Mouse (Mus musculus) lung, postnatal 0 days (tissue): Measurements from ENCODE around the gene Catsper1. TPM values are rescaled to one million over a fixed set of nuclear protein-coding genes. Genes with fewer than 3 reads are reported as not detected.
A peak's percentile ranks its signal among the peaks of the same experiment; 100 is the strongest.

Experiments used
- ATAC-seq: fragments of 200-750 bp; cut with Nextera tagmentation; 2 replicates; pipeline ENCODE4 v1.8.0; 2017; ENCODE audit warnings: moderate library complexity
- DNase-seq: peaks from one replicate; pipeline ENCODE4 v3.0.0-alpha.2; 2016; ENCODE audit warnings: low spot score
- H3K27ac ChIP-seq: fragments of 300-500 bp; sonication (generic); 2 replicates; pipeline ENCODE4 v1.5.1; 2014; ENCODE audit warnings: antibody characterized with exemption, mild to moderate bottlenecking, low read length, mixed read lengths
- H3K27me3 ChIP-seq: fragments of 300-500 bp; sonication (generic); replicated peaks from 2 replicates; pipeline ENCODE4 v1.6.1; 2014; ENCODE audit warnings: low read length, mixed read lengths; ENCODE audit not compliant: insufficient read depth
- H3K36me3 ChIP-seq: fragments of 300-500 bp; sonication (generic); 2 replicates; pipeline ENCODE4 v1.6.1; 2014; ENCODE audit warnings: low read length, mixed read lengths; ENCODE audit not compliant: insufficient read depth
- H3K4me1 ChIP-seq: fragments of 300-500 bp; sonication (generic); 2 replicates; pipeline ENCODE4 v1.6.1; 2014; ENCODE audit warnings: antibody characterized with exemption, low read depth, low read length, mixed read lengths; ENCODE audit not compliant: insufficient read depth
- H3K4me2 ChIP-seq: fragments of 300-500 bp; sonication (generic); replicated peaks from 2 replicates; pipeline ENCODE4 v1.6.1; 2014; ENCODE audit warnings: low read depth, mild to moderate bottlenecking, low read length, moderate library complexity, mixed read lengths
- H3K4me3 ChIP-seq: fragments of 300-500 bp; sonication (generic); 2 replicates; pipeline ENCODE4 v1.5.1; 2014; ENCODE audit warnings: low read depth, low read length
- H3K9ac ChIP-seq: fragments of 300-500 bp; sonication (generic); replicated peaks from 2 replicates; pipeline ENCODE4 v1.6.1; 2014; ENCODE audit warnings: low read depth, mild to moderate bottlenecking
- H3K9me3 ChIP-seq: fragments of 300-500 bp; sonication (generic); 2 replicates; pipeline ENCODE4 v1.6.1; 2016; ENCODE audit warnings: low read length, mixed read lengths
- CTCF ChIP-seq: IDR thresholded peaks from 2 replicates; pipeline ENCODE4 v1.5.1; 2016; ENCODE audit warnings: antibody characterized with exemption, mild to moderate bottlenecking
- EP300 ChIP-seq: IDR thresholded peaks from 2 replicates; pipeline ENCODE4 v1.6.1; 2016; ENCODE audit warnings: antibody characterized with exemption, mild to moderate bottlenecking, control low read depth
- WGBS: fragments of 180-500 bp; shearing (Covaris S2); extraction: QIAGEN DNeasy Blood & Tissue Kit; methylation state at CpG from one replicate; pipeline ENCODE4 v1.1.7; 2014; 5-methylcytosine and 5-hydroxymethylcytosine counted together
- polyA plus RNA-seq: library from polyadenylated mRNA; unstranded; fragments of >200 nt; fragmentation: Nextera tagmentation; extraction: Ambion mirVana; gene quantifications from 2 replicates; pipeline ENCODE4 v1.2.1, GENCODE M21; 2015

Gene Catsper1
- polyA plus RNA-seq, 1 experiment from 2014 or later, result not detected

DNA sequence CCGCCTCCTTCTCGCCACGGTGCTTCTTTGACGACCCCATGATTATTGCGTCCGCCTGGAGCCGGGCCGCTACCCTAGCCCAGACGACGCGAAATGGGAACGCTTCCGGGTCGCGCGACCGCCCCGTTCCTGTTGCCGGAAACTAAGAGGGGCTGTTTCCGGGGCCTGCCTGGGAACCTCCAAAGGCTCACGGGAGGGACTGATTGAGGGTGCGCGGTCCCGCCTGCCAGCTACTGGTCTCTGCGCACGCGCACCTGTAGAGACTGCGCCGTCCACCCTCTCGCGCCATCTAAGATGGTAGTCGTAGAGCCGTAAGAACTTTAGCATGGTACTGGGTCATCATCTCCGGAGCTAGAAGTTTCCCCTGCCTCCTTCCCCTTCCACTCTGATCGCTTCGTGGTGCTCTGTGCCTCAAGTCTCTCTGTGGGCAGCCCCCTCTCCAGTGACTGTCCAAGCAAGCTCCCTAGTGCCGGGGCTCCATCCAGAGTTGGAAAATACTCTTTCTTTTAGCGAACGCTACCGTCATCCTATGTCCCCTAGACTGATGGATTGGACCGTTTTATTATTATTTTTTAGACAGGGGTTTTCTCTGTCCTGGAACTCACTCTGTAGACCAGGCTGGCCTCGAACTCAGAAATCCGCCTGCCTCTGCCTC lies 53.2 kb downstream of the Catsper1 start, which contains the start of gene Sart1:
Sart1 (minus strand) TSS at position 116 of the 655 bp plus-strand sequence.
- H3K4me2 ChIP-seq, result peak within 1 kb of the TSS; percentile 67
- ATAC-seq (peak; percentile 97), DNase-seq (peak; percentile 100)
- H3K27ac ChIP-seq, result peak within 1 kb of the TSS; percentile 91
- peak within 1 kb of the TSS; percentile 94 for H3K4me3 ChIP-seq
- no peak; the same call in 1 of the 2 replicates for TF ChIP-seq EP300
- peak within 1 kb of the TSS; percentile 91 for H3K9ac ChIP-seq
- WGBS, result 1% methylated on average over 43 of the region's 43 CpGs
- peaks cover 12% of the 10 kb centered on the region; the same call in 1 of the 2 replicates for H3K4me1 ChIP-seq
- no peaks in the 10 kb centered on the region for H3K27me3 ChIP-seq
- H3K36me3 ChIP-seq, result peaks cover 10% of the 10 kb centered on the region
- no peaks in the 10 kb centered on the region for H3K9me3 ChIP-seq

- H3K4me3 ChIP-seq, result peak overlapping the region; percentile 94
- ATAC-seq (0 out of 2 replicates have a peak, but pooled peaks have one; percentile 20), DNase-seq (peak; percentile 71)
- TF ChIP-seq CTCF (no peak), EP300 (no peak)
- no peaks in the 10 kb centered on the region for H3K9me3 ChIP-seq
- peaks cover 12% of the 10 kb centered on the region; the same call in 1 of the 2 replicates for H3K4me1 ChIP-seq
- peak overlapping the region; percentile 91 for H3K27ac ChIP-seq
- 11% methylated on average over 12 of the region's 12 CpGs for WGBS
- 0 out of 2 replicates have a peak, but pooled peaks cover under 1% of the 10 kb centered on the region for H3K36me3 ChIP-seq
- H3K9ac ChIP-seq, result peak overlapping the region; percentile 36; the same call in 1 of the 2 replicates
- H3K4me2 ChIP-seq, result peak overlapping the region; percentile 67
- H3K27me3 ChIP-seq, result no peaks in the 10 kb centered on the region
Measured at GRCm38 (mm10) chr19:5389647-5390046, 54.1 kb downstream of the Catsper1 start.

DNA sequence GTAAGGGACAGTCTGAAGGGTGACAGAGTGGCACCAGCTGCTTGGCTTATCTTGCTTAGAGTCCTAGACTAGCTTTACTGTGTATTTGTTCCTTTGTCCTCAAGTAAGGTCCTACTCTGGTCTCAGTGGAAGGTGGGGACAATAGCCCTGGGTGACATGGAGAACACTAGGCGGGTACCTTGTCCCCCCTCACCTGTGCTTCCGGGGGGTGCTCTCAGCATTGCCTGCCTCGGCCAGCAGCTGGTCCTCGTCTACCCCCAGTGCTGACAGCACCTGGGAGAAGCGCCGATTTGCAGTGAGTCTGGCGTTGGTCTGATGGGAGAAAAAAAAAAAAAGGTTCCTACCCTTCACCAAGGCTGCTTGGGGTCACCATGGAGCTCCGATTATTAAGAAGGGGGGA lies 54.9 kb downstream of the Catsper1 start:
- 58% methylated on average over 8 of the region's 8 CpGs for WGBS
- no peak overlapping the region for H3K9ac ChIP-seq
- no peak for DNase-seq
- peak overlapping the region; percentile 67 for H3K4me2 ChIP-seq
- peaks cover 12% of the 10 kb centered on the region; the same call in 1 of the 2 replicates for H3K4me1 ChIP-seq
- H3K9me3 ChIP-seq, result no peaks in the 10 kb centered on the region
- H3K36me3 ChIP-seq, result no peaks in the 10 kb centered on the region
- no peaks in the 10 kb centered on the region for H3K27me3 ChIP-seq
- ATAC-seq, result no peak
- H3K27ac ChIP-seq, result peak overlapping the region; percentile 91
- no peak overlapping the region; the same call in 1 of the 2 replicates for H3K4me3 ChIP-seq
- TF ChIP-seq EP300 (no peak), CTCF (no peak)

- no peak overlapping the region; the same call in 1 of the 2 replicates for H3K27ac ChIP-seq
- no peaks in the 10 kb centered on the region for H3K9me3 ChIP-seq
- 22% methylated on average over 4 of the region's 4 CpGs for WGBS
- H3K27me3 ChIP-seq, result no peaks in the 10 kb centered on the region
- peak; percentile 41 for DNase-seq
- no peak overlapping the region for H3K9ac ChIP-seq
- no peaks in the 10 kb centered on the region for H3K36me3 ChIP-seq
- H3K4me1 ChIP-seq, result peaks cover 7% of the 10 kb centered on the region; the same call in 1 of the 2 replicates
- TF ChIP-seq EP300, result no peak
- no peak for TF ChIP-seq CTCF
- ATAC-seq, result no peak
- H3K4me3 ChIP-seq, result no peak overlapping the region
- H3K4me2 ChIP-seq, result no peak overlapping the region
Measured at GRCm38 (mm10) chr19:5392892-5393291, 57.4 kb downstream of the Catsper1 start.

Other genes with a start within 250 kb of the Catsper1 start
- gene Yif1a, start 247.2 kb upstream of the Catsper1 start, polyA plus RNA-seq, result 93.3 and 105 TPM in 2 replicates
- 0.70 and 0.89 TPM in 2 replicates for gene Cnih2, start 237.2 kb upstream of the Catsper1 start, polyA plus RNA-seq
- 228 and 240 TPM in 2 replicates for gene Rab1b, start 228.7 kb upstream of the Catsper1 start, polyA plus RNA-seq
- gene Klc2, start 217.2 kb upstream of the Catsper1 start, polyA plus RNA-seq, result 10.1 and 10.8 TPM in 2 replicates
- 9.3 and 10.4 TPM in 2 replicates for gene Pacs1, start 62.6 kb upstream of the Catsper1 start, polyA plus RNA-seq
- gene Sf3b2, start 40.3 kb upstream of the Catsper1 start, polyA plus RNA-seq, result 200 TPM in 2 replicates
- gene Gal3st3, start 37.4 kb upstream of the Catsper1 start, polyA plus RNA-seq, result 0.55 and 0.57 TPM in 2 replicates
- 0.65 and 1.4 TPM in 2 replicates for gene Cst6, start 13.8 kb downstream of the Catsper1 start, polyA plus RNA-seq
- 21.5 and 25.4 TPM in 2 replicates for gene Eif1ad, start 31.0 kb downstream of the Catsper1 start, polyA plus RNA-seq
- gene Banf1, start 31.4 kb downstream of the Catsper1 start, polyA plus RNA-seq, result 182 and 191 TPM in 2 replicates
- 35.2 and 43.5 TPM in 2 replicates for gene Sart1, start 53.0 kb downstream of the Catsper1 start, polyA plus RNA-seq
- 1.1 TPM in 2 replicates for gene Tsga10ip, start 66.8 kb downstream of the Catsper1 start, polyA plus RNA-seq
- gene Drap1, start 89.2 kb downstream of the Catsper1 start, polyA plus RNA-seq, result 352 and 379 TPM in 2 replicates
- 61.7 and 63.6 TPM in 2 replicates for gene AI837181, start 89.4 kb downstream of the Catsper1 start, polyA plus RNA-seq
- 0.31 TPM in 1 of 2 replicates, not detected in the other for gene Fosl1, start 111.8 kb downstream of the Catsper1 start, polyA plus RNA-seq
- 14.4 and 18.0 TPM in 2 replicates for gene Ccdc85b, start 122.2 kb downstream of the Catsper1 start, polyA plus RNA-seq
- gene Fibp, start 124.9 kb downstream of the Catsper1 start, polyA plus RNA-seq, result 133 and 135 TPM in 2 replicates
- 2.6 and 2.8 TPM in 2 replicates for gene Ctsw, start 132.8 kb downstream of the Catsper1 start, polyA plus RNA-seq
- 91.8 and 96.1 TPM in 2 replicates for gene Efemp2, start 138.2 kb downstream of the Catsper1 start, polyA plus RNA-seq
- gene Mus81, start 152.7 kb downstream of the Catsper1 start, polyA plus RNA-seq, result 46.7 and 50.2 TPM in 2 replicates
- 1,591 and 1,653 TPM in 2 replicates for gene Cfl1, start 154.7 kb downstream of the Catsper1 start, polyA plus RNA-seq
- not detected in 2 replicates for gene 1700020D05Rik, start 168.0 kb downstream of the Catsper1 start, polyA plus RNA-seq
- gene Snx32, start 174.8 kb downstream of the Catsper1 start, polyA plus RNA-seq, result 3.6 and 3.7 TPM in 2 replicates
- 2.1 and 2.2 TPM in 2 replicates for gene Ovol1, start 224.9 kb downstream of the Catsper1 start, polyA plus RNA-seq
- 3.9 and 4.3 TPM in 2 replicates for gene Ap5b1, start 232.3 kb downstream of the Catsper1 start, polyA plus RNA-seq